Mouse (Mus musculus): ENCODE measurements around the gene Dnaic2.
A peak's percentile ranks its signal among the peaks of the same experiment; 100 is the strongest.

The Dnaic2 gene

DNA sequence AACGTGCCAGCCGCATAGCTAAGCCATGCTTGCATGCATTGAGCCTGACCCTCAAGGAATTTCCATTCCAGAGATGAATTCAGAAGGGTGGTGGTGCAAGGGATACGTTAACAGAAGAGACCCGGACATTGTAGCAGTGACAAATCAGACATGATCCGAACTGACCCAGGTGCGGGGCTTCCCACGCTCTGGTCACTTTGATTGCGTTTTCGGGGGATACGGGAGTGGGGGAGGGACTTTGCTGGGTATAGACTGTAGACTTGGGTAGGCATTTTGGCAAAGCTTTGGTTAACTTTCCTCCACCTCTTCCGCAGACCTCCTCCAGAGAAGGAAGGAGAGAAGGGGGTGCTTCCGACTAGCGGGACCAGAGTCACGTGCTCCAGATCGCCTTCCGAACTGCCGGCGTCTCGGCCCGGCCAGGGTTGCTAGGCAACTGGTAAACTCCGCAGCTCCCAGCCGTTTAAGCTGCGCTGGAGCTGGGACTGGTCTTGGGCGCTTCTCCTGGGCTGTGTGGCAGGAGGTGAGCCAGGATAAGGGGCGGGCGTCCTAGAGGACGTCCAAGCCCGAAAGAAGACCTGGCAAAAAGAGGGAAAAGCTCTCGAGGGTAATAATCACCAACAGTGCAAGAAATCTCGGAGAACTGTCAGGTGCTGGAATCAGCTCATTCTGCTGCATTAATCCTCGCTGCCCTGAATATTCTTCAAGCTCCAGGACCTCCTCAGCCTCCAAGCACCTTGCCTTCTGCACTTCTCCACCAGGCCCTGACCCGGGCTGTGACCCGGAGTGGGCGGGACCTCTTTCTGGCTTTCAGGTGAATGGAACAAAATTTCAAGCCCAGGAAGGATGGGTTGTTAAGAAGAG lies at the start of gene Dnaic2:
Gene Dnaic2 (plus strand): TSS at position 444 of the 861 bp plus-strand sequence.
- peak; percentile 51 for DNase-seq

DNA sequence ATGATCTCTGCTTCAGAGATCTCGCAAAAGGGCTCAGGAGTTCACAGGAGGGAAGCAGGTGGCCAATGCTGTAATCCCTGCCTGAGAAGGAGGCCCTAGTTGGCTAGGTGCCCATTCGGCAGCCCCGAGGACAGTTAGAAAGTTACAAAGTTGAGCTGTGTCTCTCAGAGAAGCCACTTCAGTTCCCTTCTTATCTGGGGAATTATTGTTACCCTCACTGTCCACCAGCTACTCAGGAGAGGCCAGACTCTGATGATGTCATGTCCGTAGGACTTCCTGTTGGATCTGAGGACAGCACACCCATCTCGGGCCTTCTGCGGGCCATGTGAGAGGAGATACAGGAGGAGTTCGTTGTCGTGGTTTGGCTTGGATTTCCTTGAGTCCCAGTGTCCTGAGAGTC lies 47.6 kb upstream of the Dnaic2 start:
- DNase-seq = peak; percentile 54

DNA sequence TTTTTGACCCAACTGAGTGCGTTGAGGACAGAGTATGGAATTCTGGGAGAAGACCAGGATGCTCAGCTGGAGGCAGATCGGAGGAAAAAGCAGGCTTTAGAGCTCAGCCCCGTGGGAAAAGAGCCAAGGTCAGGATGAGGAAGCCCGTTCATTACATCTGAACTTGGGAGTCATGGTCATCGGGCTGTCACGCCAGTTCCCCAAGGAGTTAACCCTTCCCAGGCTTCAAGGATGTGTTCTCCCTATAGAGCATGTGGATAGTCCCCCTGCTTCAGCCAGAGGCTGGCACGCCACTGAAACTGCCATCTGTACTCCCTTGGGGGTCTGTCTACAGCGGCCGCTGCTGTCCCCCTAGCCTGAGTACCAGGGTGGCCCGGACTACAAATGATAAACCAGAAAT lies 46.9 kb upstream of the Dnaic2 start:
- DNase-seq = no peak

DNA sequence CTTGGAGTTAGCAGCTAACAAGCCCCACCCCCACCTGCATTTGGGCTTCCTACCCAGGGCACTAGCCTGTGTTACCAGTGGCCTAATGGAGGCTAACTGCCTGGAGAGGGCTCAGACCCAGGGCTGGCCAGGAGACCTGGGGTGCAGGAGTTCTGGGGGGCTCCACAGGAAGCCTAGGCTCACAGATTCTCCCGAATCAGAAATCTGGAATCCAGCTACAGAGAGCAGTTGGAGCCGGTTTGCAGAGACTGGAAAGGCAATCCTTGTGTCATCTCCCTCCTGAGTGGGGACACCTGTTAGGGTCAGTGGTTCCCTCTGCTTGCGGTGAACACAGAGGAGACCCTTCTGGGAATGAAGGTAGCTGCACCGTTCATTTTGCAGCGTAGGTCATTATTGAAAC lies 46.2 kb upstream of the Dnaic2 start:
- DNase-seq = peak; percentile 49

DNA sequence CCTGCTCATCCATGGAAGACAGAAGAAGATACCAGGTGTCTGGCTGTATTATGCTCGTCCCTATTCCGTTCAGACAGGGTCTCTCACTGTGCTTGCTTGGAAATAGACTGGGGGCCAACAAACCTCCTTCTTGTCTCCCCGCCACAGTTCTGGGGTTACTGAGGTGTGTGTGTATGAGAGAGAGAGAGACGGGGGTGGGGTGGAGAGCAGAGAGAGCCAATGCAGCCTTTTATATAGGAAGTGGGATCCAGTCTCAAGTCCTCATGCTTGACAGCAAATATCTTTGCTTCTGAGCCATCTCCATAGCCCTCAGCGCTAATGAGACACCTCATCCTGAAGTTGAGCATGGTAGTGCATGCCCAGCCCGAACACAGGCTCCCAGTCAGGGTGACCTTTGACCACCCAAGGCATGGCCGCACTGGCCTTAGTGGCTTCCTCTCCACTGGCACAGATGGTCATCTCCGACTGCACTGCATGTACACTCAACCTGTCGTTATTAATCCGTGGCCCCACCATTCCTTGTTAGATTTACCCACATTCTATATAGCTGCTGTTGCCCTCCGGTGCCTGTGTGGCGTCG lies 44.8 kb upstream of the Dnaic2 start:
- no peak for DNase-seq

DNA sequence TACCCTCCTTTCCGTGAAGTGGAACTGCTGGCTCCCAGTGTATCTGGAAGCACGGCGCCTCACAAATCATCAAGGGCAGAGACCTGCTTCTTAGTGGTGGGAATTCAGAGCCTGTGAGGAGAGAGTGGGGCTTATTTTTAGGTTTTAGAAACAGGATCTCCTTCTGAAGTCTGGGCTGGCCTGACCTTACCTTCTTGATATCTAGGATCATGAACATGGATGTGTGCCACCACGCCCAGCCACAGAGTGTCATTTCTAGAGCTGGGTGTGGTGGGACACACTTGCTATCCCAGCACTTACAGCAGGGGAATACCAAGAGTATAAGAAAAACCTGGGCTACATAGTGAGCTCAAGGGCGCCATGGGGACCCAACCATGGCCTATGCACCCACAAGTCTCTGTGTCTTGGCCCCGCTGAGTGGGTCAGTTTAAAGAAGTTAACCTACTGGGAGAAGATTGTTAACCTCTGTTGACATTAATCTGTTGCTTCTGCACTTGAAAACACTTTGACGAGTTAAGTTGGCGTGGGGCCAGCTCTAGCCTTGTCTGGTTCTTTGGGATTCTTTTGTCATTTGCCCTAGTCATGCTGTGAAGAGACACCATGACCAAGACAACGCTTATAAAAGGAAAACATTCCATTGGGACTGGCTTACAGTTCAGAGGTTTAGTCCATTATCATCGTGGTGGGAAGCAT lies 44.0 kb upstream of the Dnaic2 start:
- DNase-seq = no peak

DNA sequence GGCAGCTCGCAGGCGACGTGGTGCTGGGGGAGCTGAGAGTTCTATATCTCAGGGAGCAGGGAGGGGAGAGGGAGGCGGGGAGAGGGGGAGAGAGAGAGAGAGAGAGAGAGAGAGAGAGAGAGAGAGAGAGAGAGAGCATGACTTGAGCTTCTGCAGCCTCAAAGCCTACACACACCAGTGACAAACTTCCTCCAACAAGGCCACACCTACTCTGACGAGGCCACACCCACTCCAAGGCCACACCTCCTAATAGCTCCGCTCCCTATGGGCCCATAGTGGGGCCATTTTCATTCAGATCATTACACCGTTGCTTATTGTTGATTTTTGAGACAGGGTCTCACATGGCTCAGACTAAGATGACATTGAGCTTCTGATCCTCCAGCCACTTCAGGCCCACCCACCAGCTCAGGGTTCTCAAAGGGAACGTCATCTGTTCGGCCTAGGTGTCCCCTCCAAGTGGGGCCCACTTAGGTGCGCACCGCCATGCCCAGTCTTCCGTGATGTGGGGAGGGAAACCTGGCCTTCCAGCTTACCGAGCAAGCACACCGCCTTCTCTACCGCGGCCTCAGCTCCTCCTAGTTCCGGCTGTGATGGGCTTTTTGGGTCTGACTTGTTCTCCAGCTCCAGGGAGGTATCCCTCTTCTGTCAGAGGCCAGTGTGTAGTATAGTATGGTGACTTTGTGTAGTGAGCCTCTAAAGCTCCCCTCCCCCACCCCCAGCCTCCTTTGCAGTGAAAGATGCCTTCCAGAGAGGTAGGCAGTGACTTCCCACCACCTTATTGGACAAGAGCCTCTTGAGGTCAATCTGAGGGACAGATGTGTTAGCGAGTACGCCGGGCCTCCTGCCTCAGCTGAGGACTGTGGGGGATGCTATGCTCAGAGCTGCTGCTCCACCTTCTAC lies 43.2 kb upstream of the Dnaic2 start:
- DNase-seq = peak; percentile 52

DNA sequence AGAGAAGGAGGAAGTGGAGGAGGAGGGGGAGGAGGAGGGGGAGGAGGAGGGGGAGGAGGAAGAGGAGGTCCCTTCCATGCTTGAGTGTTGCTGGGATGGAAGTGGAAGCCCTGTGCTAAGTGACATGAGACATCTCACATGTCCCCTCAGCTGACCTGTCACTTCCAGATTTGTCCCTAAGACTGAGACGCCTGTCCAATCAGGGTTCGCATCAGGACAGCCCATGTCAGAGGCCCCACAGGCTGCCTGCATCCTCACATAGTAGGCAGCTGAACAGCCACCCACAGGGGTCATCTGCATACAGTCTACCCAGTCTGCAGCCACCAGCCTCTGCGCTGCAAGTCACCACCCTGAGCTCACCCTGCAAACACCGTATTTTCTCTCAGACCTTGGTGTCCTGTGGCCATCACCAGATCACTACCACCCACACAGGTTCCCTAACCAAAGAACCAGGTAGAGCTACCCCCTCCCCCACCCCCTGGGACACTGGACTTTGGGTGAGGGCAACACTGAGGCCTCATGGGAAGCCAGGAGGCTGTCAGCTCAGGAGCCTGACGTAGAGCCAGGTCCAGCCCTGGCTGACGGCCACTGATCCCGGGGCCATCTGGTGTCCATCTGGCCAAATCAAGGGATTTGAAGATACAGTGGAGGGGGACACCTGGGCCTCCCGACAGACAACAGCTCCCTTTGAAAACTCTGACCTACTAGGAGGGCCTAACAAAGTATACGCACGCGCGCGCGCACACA lies 42.4 kb upstream of the Dnaic2 start:
- peak; percentile 99 for DNase-seq

DNA sequence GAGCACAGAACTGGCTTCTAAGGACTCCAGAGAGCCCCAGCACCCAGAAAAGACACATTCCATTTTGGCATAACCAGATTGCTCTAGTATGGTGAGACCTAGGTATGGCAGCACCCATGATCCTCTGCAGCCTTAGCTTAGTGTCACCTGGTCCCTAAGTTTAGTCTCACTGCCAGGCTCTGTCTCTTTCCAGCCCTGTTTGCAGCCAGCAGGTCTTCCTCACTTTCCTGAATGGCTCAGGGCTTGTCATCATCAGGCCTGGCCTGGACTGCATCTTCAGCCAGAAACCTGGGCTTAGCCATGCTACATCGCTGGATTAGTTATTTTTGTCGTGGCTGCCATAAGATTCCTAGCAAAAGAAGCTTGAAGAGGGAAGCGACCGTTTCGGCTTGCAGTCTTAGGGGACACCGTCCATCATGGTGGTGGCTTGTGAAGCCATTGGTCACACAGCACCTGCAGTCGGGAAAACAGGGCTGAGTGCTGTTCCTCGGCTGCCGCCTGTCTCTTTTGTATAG lies 41.6 kb upstream of the Dnaic2 start:
- no peak for DNase-seq

DNA sequence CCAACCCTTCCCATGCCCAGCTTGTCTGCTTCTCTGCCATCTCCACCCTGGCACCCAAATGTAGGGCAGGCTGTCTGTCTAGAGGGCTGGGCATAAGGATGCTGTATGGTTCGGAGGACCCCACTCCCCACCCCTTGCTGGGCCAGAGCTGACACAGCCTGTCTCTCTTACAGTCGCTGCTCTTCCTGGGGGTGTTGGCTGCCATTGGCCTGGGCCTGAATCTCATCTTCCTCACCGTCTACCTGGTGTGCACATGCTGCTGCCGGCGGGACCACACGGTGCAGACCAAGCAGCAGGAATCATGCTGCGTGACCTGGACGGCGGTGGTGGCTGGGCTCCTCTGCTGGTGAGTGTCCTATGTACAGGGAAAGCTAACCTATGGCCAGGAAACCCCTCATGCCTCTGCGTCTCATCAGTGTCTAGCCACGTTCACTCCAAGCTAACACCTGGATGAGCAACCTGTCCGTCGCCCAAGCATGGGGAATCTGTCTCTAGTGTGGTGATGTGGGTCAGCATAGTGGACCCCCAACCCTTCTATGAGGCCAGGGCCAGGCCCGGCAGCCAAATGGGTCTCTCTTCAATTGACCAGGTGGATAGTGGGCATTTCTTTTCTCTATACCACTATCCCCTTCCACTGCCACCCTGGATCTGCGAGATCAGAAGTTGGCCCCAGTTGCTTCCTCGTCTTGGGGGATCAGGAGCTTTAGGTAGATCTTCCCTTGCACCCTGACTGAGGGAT lies 40.8 kb upstream of the Dnaic2 start:
- no peak for DNase-seq

DNA sequence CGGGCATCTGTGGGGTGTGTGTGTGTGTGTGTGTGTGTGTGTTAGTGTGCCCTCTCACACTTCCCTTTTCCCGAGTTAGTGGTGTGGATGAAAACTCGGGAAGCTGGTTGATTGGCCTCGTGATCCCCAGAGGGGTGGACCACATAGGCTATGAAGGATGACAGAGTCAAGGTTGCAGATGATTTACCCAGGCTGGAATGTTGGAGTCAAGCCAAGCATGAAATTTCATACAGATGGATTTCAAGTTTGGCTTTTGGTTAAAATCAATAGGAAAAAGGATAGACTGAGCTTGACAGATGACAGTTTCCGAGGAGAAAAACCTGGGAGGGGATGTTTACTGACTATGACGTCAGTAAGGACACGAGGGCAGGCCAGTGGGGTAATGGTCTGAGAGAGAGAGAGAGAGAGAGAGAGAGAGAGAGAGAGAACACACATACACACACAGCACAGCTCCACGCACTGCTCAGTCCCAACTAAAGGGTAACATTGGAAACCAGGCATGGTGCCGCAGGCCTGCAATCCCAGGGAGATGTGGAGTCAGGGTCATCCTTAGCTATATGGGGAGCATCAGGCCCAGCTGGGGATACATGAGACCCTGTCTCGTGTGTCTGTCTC lies 39.5 kb upstream of the Dnaic2 start:
- no peak for DNase-seq

DNA sequence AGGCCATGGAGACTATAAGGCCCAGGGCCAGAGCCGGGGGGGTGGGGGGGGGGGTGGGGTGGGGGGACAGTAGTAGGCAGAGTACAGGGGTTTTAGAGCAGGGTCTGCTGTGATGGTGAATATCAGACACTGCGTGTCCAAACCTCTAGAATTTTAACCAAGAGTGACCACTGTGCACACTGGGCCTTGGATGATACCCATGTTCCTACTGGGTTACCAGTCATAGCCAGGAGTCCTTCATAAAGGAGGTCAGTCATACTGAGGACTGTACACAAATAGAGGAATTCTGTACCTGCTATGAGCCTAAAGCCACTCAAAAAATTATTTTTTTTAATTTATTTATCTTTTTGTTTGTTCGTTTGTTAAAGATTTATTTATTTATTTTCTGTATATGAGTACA lies 38.5 kb upstream of the Dnaic2 start:
- no peak for DNase-seq

DNA sequence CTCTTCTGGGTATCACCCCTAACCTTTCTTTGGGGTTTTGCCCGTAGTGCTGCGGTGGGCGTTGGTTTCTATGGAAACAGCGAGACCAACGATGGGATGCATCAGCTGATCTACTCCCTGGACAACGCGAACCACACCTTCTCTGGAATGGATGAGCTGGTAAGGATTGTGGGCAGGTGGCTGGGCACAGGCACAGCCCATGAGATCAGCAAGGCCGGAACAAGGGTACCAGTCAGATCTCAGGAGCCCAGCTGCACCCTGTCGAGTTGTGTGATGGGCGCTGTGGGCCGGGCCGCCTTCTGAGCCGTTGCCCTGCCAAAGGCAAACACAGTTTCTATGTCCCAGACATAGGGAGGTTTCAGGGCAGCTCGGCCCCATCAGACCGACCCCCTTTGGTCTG lies 37.0 kb upstream of the Dnaic2 start:
- DNase-seq = peak; percentile 49

DNA sequence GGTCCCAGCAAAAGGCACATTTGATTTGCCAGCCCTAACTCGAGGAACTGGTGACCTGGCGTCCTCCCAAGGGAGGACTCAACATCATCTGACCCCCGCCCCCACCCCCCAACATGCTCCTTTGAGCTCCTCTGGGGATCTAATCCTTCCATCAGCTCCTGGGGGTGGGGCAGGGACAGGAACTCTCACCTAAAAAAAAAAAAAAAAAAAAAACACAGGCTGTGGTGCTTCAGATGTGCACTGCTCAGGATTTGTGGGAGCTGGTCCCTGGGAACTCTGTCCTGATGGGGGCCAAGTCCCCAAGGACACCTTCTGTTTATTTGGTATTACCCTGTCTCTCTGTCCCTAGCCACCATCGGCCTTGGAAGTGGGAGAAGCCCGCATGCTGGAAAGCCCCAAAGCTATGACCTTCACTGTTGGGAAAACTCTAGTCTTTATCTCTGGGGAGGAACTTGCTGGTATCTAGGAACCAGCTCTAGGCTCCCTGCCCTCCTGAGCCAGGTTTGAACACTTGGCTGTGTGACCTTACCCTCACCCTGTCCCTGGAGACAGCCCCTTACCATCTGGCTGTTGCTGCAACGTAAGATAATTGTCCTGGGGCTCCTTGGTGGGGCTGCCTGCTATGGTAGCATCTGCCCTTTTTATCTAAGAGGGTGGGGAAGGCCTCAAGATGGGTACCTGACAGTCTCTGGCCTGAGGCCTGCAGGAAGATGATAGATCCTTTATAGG lies 35.6 kb upstream of the Dnaic2 start:
- DNase-seq = no peak

DNA sequence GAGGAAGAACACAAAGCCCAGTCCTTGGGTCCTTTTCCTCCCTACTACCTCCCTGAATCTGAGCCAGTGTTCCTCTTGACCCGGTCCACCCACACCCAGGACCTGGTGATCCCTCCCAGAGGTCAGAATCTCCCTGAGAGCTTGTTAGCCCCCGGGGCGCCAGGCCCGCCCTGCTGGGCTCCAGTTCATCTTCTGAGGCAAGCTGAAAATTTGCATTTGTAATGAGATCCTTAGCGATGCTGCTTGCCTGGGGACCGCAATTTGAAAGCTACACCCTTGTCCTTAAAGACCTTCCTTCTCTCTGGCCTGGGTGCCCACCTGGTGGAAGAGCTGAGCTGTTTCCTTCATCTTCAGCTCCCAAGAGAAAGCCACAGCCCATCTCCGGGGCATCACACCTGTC lies 34.6 kb upstream of the Dnaic2 start:
- no peak for DNase-seq

DNA sequence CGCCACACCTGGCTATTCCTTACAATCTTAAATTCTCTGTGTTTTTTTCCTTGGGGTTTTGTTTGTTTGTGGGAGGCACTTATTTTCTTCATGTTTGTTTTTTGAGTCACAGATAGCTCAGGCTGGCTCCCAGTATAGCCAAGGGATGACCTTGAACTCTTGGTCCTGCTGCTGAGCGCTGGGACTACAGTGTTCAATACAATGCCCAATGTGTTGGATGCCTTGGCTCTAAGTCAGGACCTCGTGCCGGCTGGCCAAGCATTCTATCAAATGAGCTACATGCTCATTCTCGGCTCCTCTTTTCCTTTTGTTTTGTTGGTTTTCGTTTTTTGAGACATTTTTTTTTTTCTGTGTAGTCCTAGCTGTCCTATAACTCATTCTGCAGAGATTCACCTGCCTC lies 33.8 kb upstream of the Dnaic2 start:
- no peak for DNase-seq

DNA sequence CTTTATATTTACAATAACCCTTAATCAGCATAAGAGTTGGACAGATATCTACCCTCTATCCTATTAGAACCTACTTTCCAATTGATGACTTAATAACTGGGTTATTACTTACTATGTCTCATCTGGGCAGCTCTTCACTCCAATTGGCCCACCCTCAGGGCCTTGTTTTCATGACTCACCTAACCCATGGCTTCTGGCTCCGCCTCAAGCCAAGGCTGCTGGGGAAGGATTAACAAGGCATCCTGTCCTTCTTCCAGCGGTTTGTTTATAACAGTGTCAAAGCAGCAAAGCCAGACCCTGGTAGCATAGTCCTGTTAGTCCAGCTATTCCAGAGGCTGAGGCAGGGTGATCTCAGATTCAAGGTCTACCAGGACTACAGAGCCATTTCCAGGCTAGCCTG lies 32.8 kb upstream of the Dnaic2 start:
- no peak for DNase-seq

DNA sequence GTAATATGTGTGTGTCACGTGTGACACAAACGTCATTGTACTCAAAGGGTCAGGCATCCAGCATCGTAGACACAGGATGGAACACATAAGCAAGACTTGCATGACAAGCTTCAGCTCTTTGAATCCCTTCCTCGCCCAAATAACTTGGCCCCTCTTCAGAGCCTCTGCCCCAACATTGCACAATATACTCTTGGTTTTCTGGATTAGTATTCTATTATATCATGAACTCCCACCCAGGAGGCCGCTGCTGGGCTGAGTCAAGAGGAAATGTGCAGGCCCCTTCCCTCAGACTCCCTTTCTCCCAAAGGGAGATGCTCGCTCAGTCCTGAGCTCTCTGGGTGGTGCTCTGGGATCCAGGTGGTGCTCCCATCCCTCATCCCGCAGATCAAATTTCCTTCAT lies 28.7 kb upstream of the Dnaic2 start:
- no peak for DNase-seq

DNA sequence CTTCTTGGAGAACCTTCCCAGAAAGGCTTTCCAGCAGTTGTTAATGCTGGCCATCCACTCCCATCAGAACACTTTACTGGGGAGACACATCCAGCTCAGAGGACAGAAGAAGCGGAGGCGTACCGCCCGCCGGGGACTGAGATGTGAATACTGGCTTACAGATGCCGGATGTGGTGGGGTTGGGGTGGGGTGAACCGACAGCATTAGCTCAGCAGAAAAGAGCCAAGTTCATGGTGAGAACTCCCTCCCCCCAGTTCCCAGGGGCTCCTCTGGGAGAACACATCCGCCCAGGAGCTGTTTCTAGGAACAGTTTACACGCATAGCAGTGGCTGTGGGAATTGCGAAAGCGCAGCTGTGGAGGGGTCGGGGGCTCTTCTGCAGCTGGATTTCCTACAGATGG lies 27.7 kb upstream of the Dnaic2 start:
- no peak for DNase-seq

Measured in cerebellum, adult 8-10 months (tissue).